Mouse (Mus musculus): ENCODE results near the gene Tnks2.
"Not testable (repeated sequence)": the region's sequence is repeated elsewhere in the genome, so short reads cannot be mapped to it uniquely, and the experiment has no call there.

The Tnks2 gene

DNA sequence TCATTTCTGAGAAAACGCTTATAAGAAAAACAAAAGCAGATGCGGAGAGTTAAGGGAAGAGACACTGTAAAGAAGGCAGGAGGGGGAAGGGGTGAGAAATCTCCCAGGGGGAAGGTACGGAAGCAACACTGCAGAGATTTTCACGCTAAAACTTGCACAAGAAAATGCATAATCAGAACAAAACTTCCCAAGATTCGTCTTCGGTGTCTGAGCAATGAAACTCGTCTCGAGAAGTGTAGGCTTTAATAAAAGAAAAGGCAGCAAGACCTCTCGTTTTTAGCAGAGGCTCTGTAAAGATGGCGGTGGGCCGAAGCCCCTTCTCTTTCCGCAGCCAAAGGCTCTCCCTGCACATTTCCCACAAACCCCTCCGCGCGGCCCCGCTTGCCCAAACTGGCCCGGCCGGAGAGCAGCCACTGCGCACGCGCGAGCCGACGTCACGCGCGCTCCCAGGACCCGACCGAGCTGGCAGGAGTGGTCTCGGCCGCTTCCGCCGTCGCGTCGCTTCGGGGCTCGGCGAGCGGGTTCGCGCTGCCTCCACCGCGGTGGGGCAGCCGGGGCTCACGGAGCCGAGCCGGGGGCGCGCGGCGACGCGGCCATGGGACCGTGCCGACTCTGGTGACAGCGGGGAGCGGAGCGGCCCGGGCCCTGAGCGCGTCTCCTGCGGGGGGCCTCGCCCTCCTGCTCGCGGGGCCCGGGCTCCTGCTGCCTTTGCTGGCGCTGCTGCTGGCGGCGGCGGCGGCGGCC lies at the start of gene Tnks2:
Tnks2 (plus strand) TSS at position 445 of the 744 bp plus-strand sequence.
- DNase-seq (ENCODE audit: low spot score) = peak; percentile 96

DNA sequence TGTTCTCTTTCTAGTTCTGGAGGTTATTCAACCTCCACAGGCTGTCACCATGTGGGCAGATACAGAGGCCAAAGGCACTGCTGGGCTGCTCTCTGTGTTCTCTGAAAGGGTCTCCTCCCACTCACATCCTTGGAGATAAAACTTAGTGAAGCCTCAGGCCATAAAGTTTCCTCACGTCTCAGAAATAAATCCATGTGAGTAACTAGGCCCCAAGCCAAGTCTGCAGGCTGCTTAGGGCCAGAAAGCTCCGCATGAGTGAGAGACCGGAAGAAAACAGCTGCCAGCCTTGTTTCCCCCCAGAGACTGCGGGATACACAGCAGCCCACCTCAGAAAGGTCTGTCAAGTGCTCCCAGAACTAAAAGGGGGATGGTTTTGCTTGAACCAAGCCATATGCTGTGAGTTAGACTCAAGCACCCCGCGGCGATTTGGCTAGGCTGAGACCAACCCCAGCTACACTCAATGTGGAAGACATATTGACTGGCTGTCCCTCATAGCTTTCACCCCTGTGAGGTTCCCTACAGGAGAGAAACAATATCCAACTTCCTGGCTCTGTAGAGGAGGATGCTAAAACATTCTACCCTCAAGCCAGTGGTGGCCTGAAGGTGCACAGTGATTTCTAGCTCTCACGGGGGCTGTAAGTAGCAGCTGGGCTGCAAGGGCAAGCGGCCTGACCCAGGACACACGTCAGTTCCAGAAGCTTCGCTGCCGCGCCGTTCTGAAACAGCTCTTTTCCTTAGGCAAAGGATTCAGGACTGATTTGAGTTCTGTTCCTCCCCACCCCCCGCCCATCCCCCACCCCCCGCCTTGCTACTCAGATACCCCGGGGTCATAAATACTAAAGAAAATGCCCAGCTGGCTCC lies 43.9 kb upstream of the Tnks2 start:
- DNase-seq (ENCODE audit: low spot score) = peak; percentile 64

DNA sequence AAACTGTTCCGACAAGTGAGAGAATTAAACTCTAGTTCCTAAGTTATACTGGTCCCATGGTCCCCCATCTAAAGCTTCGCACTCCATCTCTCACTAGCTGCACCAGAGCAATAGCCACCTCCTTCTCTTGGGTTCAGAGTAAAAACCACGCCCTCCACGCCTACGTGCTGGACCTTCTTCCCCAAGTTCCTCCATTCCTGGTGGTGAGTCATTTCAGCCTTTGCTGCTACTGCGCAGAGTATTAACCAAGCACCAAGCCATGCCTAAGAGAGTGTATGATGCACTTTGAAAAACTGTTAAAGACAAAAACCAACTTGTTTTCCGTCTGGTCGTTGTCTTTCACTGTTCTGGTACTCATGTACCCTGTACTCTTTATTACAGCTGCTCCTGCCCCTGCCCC lies 41.4 kb upstream of the Tnks2 start:
- no peak for DNase-seq (ENCODE audit: low spot score)

DNA sequence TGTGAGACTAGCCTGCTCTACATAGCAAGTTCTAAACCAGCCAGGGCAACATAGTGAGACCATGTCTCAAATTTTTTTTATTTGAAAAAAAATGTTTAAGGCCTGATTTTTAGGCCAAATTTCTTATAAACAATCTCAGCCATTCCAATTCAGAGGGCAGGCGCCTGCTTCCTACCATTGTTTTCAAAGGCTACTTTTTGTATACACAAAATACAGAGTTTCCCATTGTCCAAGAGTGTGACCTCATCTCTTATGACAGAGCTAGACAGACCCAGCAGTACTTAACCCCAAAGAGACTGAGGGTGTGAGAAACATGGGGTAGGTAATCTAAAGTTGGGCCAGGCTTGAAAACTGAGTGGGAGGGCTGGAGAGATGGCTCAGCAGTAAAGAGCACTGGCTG lies 40.6 kb upstream of the Tnks2 start:
- no peak for DNase-seq (ENCODE audit: low spot score)

DNA sequence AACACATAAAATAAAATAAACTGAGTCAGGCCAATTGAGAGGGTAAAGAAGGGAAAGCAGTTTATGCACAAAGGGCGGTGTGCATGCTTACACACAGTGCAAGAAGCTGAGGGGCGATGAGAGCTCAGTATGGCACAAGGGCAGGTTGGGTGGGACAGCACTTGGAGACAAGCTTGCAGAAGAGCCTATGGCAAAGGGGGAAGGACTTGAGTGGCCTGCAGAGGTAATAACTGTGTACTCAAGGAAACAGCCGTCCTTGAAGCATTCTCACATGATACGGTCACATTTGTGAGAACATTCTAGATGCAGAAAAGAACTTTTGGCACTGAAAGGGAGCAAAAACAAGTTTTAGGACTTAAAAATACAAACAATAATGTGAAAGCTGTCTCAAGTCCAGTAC lies 40.0 kb upstream of the Tnks2 start:
- DNase-seq (ENCODE audit: low spot score) = no peak

DNA sequence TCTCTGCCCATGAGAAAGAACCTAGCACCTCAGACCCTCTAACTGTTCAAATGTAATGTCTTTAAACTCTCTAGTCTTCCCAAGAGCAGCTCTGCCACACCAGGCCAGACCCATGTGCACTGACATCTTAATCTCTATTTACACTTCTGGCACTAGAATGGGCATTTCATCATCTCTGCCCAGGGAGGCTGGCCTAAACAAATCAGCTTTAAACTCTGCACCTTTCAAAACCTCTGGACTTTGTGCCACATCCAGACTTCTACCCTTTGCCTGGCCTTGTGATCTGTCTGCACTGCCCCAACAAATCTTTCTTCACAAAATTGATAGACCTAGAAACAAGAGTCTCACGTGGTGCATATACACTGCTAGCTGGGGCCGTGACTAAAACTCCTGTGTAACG lies 38.8 kb upstream of the Tnks2 start:
- no peak for DNase-seq (ENCODE audit: low spot score)

DNA sequence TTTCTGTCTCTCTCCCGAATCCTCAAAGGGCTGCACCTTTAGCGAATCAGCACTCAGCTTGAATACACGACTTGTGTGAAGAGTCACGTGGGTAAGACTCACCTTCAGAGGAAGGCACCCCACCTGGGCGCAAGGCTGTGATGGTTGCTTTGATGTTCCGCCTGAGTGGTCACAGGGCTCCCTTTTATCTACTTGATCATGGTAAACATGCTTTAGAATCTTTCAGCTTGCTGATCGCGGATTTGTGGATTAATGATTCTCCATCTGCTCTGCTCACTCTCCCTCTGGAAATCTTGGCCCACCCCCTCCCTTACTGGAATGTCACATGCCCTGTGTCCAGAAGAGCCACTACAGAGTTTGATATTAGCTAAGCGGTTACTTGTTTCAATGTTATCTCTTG lies 37.1 kb upstream of the Tnks2 start:
- no peak for DNase-seq (ENCODE audit: low spot score)

DNA sequence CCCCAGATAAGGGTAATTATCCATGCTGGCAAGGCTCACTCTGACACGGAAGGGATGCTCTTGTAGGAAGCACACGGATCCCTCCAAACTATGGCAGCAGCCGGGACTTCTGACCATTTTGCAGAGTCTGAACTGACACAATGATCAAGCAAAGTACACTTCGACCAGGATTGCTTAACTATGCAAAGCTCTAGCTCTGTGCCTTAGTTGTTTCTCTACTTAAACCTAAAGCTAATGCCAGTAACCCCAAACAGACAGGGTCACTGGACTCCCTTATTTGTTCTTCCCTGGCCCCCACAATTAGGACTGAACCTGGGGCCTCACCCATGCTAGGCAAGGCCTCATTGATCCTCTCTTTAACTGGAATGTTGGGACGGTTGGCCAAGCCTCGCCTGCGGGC lies 33.7 kb upstream of the Tnks2 start:
- DNase-seq (ENCODE audit: low spot score) = no peak

DNA sequence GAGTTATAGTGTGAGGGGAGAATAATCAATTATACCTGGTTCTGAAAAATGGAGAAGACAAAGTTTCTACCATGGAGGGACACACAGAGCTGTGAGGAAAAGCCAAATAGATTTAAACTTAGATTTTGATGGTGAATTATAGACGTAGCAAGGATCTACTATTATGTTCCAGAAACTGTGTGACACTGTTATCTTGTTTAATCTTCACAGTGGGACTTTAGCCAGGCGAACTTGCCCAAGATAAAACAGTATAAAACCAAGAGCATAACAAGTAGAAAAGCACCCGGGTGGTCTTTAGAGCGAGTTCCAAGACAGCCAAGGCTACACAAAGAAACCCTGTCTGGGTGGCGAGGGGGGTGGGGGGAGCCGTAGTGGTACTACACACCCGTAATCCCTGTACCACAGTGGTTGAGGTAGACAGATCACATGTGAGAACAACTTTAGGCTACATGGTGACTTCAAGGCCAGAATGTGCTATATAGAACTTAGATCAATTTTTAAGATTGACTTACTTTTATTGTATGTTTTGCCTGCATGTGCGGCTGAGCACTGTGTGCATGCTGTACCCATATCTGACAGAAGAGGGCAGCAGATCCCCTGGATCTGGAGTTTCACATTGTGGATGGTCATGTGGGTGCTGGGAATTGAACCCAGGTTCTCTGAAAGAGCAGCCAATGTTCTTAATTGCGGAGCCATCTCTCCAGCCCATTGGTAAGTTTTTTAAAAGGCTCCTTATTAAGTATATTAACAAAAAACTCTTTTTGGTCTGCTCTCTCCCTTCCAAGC lies 32.0 kb upstream of the Tnks2 start:
- no peak for DNase-seq (ENCODE audit: low spot score)

DNA sequence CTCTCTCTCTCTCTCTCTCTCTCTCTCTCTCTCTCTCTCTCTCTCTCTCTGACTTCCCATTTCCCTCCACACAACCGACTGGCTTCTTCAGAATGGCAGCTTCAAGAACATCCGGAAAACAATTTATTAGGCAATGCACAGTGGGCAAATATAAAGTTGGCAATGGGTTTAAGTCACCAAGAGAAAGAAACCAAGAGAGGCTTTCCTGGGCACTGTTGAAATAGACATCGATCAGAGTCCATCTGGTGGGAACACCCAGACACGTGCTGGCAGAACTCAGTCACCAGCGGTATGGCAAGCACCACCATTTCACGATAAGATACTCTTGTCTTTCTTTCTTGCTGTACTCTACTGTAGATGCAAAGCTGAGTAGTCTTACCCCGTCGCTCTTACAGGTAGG lies 30.6 kb upstream of the Tnks2 start:
- no peak for DNase-seq (ENCODE audit: low spot score)

DNA sequence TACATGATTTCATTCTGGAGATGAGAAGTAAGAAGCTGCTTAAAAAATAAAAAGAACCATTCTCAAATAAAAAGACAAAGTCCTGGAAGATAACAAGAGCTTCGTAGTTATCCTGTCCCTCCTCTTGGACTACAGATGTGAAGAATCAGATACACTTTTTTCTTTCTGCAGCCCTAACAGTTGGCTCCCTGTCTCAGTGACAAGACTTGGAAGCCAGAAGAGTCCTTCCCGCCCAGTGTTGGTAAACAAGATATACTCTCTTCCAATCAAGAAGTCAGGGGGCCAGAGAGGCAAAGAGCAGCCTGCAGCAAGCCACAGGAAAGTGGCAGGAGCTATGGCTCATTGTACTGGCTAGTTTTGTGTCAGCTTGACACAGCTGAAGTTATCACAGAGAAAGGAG lies 27.2 kb upstream of the Tnks2 start:
- DNase-seq (ENCODE audit: low spot score) = no peak

DNA sequence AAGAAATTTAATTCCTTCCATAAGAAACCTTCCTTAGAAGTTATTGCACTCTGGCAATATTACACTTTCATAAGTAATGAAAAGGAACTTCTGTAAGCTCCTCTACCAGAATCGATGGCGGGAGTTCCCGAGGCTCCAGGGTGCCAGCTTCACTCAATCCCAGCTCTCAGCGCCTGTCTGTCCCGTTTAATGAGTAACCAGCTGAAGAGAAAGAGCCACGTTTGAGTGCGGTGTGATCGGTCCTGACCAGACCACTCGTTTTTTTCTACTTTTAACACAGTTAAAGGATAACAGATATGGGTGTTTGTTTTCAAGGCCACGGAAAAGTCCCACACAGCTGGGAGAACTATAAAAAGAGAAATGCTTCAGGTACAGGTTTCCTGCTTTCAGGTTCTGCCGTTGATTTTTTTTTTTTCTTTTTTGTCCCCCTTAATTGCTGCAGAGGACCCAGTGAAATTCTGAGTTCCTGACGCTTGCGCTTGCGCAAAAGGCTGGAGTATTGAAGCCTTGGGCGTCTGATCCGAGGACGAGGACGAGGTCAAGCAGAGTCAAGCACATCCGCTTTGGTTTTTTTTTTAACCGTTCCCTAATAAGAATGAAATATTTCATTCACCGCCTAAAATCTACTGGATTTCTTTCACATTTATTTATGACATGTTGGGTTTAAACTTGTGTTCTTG lies 25.5 kb upstream of the Tnks2 start:
- no peak for DNase-seq (ENCODE audit: low spot score)

DNA sequence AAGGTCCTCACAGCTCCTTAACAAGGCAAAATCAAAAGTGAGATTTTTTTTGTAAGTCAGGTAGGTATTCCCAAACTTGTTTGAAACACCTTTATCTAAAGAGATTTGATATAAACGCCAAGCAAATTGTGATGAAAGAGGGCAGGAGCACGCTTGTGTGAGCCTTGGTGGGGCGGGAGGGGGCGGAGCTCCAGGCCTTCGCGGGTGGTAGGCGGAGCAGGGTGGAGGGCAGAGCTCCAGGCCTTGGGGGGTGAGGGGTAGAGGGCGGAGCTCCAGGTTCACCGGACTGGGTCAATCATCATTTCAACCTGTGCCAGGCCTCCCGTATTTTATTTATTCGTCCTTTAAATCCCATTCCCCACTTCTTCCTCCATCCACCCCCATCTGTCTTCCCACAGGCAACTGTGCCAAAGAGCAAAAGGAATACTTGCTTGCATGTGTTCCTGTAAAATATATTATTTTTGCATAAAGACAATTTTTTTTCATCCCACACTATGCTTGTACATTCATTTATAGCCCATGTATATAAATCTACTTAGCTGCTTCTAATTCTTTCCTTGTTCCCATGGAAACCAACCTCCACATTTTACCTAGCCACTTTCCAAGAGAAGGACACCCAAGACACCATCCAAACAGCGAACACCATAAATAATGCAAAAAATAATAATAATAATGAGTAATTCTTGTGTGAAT lies 24.4 kb upstream of the Tnks2 start:
- no peak for DNase-seq (ENCODE audit: low spot score)

DNA sequence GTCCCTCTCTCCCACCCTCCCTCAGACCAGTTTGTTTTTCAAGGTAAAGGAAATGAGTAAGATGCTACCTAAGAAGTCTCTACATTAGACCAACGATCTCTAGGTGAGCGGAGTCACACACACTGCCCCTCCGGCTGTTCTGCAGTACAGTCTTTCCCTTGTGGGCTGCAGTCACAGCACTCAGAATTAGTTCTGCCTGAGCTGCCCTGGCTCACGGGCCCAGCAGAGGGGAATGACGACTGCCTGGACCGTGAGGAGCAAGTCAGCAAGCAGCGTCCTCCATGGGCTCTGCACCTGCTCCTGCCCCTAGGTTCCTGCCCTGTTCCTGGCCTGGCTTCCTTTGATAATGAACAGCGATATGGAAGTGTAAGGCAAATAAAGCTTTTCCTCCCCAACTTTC lies 22.0 kb upstream of the Tnks2 start:
- DNase-seq (ENCODE audit: low spot score) = no peak

DNA sequence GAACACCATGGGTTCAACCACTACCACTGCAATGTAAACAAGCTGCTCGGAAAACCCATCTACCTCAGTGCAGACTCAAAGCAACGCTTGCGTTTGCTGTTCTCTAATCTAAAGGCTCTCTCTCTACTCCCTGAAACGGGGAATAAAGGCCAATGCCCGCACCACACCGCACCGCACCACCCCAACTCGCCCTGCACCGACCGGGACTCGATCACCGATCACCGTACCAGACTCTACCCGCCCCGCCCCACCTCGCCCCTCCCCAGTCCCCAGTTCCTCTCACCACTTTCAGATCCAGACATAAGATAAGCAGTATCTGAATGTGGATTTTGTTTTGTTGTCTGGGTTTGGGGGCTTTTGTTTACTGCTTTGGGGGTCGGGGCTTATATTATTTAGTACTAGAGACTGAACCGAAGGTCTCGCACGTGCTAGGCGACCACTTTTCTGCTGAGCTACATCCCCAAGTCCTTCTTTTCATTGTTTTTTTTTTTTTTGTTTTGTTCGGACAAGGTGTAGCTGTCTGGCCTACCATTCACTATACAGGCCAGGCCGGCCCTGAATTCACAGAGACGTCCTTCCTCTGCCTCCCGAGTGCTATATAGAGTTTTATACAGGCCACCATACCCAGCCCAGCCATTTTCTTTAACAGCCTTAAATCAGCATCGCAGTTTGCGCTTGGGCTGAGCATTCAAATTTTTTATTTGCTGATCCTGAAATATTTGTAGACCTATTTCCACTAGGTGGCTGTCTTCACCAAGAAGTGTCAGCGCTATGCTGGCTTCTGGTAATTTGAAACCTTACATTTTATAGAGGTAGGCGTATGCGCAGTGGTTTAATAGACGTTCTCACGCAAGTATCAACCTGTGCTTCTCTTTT lies 18.4 kb upstream of the Tnks2 start:
- no peak for DNase-seq (ENCODE audit: low spot score)

DNA sequence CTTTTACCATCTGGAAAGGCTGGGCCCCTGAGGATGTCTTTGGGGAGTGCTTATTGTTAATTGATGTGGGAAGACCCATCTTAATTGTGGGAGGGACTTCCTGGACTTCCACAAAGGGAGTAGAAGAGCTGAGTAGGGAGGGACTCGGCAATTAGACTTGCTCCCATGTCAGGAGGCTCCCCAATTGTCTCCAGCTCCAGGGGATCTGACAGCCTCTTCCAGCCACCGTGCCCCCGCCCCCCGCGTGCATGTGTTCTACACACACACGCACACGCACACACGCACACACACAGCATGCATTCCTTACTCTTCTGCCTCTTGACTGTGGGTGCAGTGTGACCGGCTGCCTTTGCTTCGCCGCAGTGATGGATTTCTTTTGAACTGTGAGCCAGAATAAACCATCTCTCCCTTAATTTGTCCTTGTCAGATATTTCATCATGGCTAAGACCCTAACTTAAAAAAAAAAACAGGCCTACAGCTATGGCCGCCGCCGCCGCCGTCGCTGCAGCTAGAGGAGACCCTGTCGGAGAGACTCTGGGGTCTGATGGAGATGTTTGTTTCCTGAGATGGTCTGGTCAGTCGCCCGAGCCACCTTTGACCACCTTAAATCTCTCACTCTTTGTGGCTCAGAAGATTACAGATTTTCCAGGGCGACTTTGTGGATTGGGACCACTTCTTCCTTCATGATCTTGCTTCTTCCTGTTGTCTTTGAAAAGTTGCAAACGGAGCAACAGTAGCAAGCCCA lies 15.7 kb upstream of the Tnks2 start:
- no peak for DNase-seq (ENCODE audit: low spot score)

DNA sequence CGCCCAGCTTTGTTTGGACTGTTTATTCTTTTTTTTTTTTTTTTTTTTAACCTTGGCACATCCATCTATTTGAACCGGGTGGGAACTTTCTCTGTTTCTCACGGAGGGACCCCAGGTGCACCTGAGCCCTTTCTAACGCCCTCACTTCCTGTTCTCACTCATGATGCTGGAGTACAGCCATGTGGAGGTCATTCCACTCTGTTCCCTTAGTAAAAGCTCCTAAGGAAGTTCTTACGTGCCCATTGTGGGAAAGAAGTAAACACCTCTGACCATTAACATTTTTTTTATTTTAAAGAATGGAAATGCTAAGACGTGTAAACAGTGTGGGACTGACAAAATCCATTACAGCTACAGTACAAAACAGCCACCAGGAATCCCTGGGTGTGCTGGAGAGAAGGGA lies 14.8 kb upstream of the Tnks2 start:
- no peak for DNase-seq (ENCODE audit: low spot score)

DNA sequence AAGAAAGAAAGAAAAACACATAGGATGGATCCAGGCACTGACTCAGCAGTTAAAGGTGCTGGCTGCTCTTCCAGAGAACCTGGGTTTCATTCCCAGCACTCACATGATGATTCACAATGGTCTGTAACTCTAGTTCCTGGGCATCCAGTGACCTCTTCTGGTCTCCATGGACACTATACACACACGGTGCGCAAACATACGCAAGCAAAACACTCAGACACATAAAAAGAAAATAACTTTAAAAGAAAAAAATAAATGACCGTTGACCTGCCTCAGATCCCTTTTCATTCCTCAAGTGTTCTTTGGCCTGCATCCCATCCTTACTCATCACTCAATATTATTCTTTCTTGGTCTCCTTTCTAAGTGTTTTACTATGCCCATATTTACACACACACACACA lies 13.6 kb upstream of the Tnks2 start:
- DNase-seq (ENCODE audit: low spot score) = no peak

DNA sequence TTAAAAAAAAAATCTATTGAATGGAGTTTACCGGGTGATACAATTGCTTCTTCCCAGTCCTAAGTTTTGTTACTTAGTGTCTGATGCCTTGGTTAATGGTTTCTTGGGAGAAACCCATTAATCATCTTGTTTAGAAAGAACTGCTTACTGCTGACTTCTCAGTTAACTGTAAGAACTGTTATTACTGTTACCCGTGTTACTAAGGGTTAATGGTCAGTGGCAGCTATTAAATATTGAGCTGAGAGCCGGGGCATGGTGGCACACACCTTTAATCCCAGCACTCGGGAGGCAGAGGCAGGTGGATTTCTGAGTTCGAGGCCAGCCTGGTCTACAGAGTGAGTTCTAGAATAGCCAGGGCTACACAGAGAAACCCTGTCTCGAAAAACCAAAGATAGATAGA lies 12.7 kb upstream of the Tnks2 start:
- not testable (repeated sequence) for DNase-seq (ENCODE audit: low spot score)

DNA sequence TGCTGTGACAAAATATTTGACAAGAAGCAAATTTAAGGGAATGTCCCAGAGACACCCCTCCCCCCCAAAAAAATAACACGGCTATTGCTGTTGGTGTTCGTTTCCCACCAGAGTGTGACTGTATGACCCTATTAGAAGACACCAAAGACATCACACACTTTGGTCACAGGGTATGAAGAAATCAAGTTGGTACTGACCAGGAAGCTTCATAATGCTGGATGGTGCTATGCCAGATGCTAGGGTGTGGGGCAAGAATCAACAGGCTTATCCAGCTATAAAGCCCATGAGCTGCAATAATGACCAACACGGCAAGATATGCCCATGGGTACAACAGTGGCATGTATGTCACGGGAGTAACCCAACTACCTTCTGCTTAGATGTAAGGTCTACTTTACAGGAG lies 11.3 kb upstream of the Tnks2 start:
- no peak for DNase-seq (ENCODE audit: low spot score)

Measured in ovary, adult 18-20 months (tissue).